Mouse (Mus musculus) lung, postnatal 0 days (tissue): ENCODE measurements around the gene Tagap1. TPM values are rescaled to one million over a fixed set of nuclear protein-coding genes. Genes with fewer than 3 reads are reported as not detected.
"Not testable (repeated sequence)": the region's sequence is repeated elsewhere in the genome, so short reads cannot be mapped to it uniquely, and the experiment has no call there.

Experiments
- ATAC-seq: fragments of 200-750 bp; cut with Nextera tagmentation; 2 replicates; pipeline ENCODE4 v1.8.0; 2017; ENCODE audit warnings: moderate library complexity
- DNase-seq: peaks from one replicate; pipeline ENCODE4 v3.0.0-alpha.2; 2016; ENCODE audit warnings: low spot score
- H3K27ac ChIP-seq: fragments of 300-500 bp; sonication (generic); 2 replicates; pipeline ENCODE4 v1.5.1; 2014; ENCODE audit warnings: antibody characterized with exemption, mild to moderate bottlenecking, low read length, mixed read lengths
- H3K27me3 ChIP-seq: fragments of 300-500 bp; sonication (generic); replicated peaks from 2 replicates; pipeline ENCODE4 v1.6.1; 2014; ENCODE audit warnings: low read length, mixed read lengths; ENCODE audit not compliant: insufficient read depth
- H3K36me3 ChIP-seq: fragments of 300-500 bp; sonication (generic); 2 replicates; pipeline ENCODE4 v1.6.1; 2014; ENCODE audit warnings: low read length, mixed read lengths; ENCODE audit not compliant: insufficient read depth
- H3K4me1 ChIP-seq: fragments of 300-500 bp; sonication (generic); 2 replicates; pipeline ENCODE4 v1.6.1; 2014; ENCODE audit warnings: antibody characterized with exemption, low read depth, low read length, mixed read lengths; ENCODE audit not compliant: insufficient read depth
- H3K4me2 ChIP-seq: fragments of 300-500 bp; sonication (generic); replicated peaks from 2 replicates; pipeline ENCODE4 v1.6.1; 2014; ENCODE audit warnings: low read depth, mild to moderate bottlenecking, low read length, moderate library complexity, mixed read lengths
- H3K4me3 ChIP-seq: fragments of 300-500 bp; sonication (generic); 2 replicates; pipeline ENCODE4 v1.5.1; 2014; ENCODE audit warnings: low read depth, low read length
- H3K9ac ChIP-seq: fragments of 300-500 bp; sonication (generic); replicated peaks from 2 replicates; pipeline ENCODE4 v1.6.1; 2014; ENCODE audit warnings: low read depth, mild to moderate bottlenecking
- H3K9me3 ChIP-seq: fragments of 300-500 bp; sonication (generic); 2 replicates; pipeline ENCODE4 v1.6.1; 2016; ENCODE audit warnings: low read length, mixed read lengths
- CTCF ChIP-seq: IDR thresholded peaks from 2 replicates; pipeline ENCODE4 v1.5.1; 2016; ENCODE audit warnings: antibody characterized with exemption, mild to moderate bottlenecking
- WGBS: fragments of 180-500 bp; shearing (Covaris S2); extraction: QIAGEN DNeasy Blood & Tissue Kit; methylation state at CpG from one replicate; pipeline ENCODE4 v1.1.7; 2014; 5-methylcytosine and 5-hydroxymethylcytosine counted together
- polyA plus RNA-seq: library from polyadenylated mRNA; unstranded; fragments of >200 nt; fragmentation: Nextera tagmentation; extraction: Ambion mirVana; gene quantifications from 2 replicates; pipeline ENCODE4 v1.2.1, GENCODE M21; 2015

Tagap1 gene
- polyA plus RNA-seq, 1 experiment from 2014 or later: 22.1 TPM

- H3K4me3 ChIP-seq, DNase-seq, H3K4me1 ChIP-seq, H3K9ac ChIP-seq, H3K27ac ChIP-seq, H3K4me2 ChIP-seq, H3K27me3 ChIP-seq, H3K36me3 ChIP-seq, H3K9me3 ChIP-seq: not testable (repeated sequence)
- ATAC-seq: 0 out of 2 replicates have a peak, but pooled peaks have one; percentile 18
- no CpG with 5 or more reads among the region's 1 CpGs for WGBS
These were observed 6.7 kb upstream of the Tagap1 start for GRCm38 (mm10) chr17:6967673-6968072.

GRCm38 (mm10) chr17:6965364-6965763, 4.4 kb upstream of the Tagap1 start:
- TF ChIP-seq CTCF: peak; percentile 63
- WGBS: 16% methylated on average over 6 of the region's 6 CpGs
- not testable (repeated sequence) for H3K9ac ChIP-seq, ATAC-seq, H3K4me2 ChIP-seq, H3K9me3 ChIP-seq, H3K4me1 ChIP-seq, H3K4me3 ChIP-seq, H3K27ac ChIP-seq, H3K27me3 ChIP-seq, H3K36me3 ChIP-seq
- DNase-seq: peak; percentile 11

GRCm38 (mm10) chr17:6962936-6963335, 2.0 kb upstream of the Tagap1 start:
- H3K9ac ChIP-seq, H3K9me3 ChIP-seq, H3K4me2 ChIP-seq, H3K27me3 ChIP-seq, H3K27ac ChIP-seq, ATAC-seq, H3K36me3 ChIP-seq, H3K4me1 ChIP-seq, H3K4me3 ChIP-seq: not testable (repeated sequence)
- 20% methylated on average over 4 of the region's 4 CpGs for WGBS
- peak; percentile 18 for DNase-seq

- H3K4me1 ChIP-seq, H3K4me2 ChIP-seq, H3K27ac ChIP-seq, ATAC-seq, H3K36me3 ChIP-seq, H3K9me3 ChIP-seq, H3K4me3 ChIP-seq, H3K27me3 ChIP-seq, H3K9ac ChIP-seq: not testable (repeated sequence)
- 52% methylated on average over 3 of the region's 6 CpGs for WGBS
- DNase-seq: peak; percentile 4
These were observed 1.4 kb upstream of the Tagap1 start for GRCm38 (mm10) chr17:6962339-6962738.

- ATAC-seq: peak; percentile 97
- not testable (repeated sequence) for H3K9ac ChIP-seq, H3K27me3 ChIP-seq, H3K4me1 ChIP-seq, H3K27ac ChIP-seq, H3K9me3 ChIP-seq, H3K36me3 ChIP-seq
- DNase-seq: peak; percentile 23
- 2% methylated on average over 13 of the region's 48 CpGs for WGBS
- peak overlapping the region; percentile 43; the same call in 1 of the 2 replicates for H3K4me3 ChIP-seq
- H3K4me2 ChIP-seq: peak overlapping the region; percentile 34; the same call in 1 of the 2 replicates
These were observed 435 bp upstream of the Tagap1 start for GRCm38 (mm10) chr17:6961181-6962000.

DNA sequence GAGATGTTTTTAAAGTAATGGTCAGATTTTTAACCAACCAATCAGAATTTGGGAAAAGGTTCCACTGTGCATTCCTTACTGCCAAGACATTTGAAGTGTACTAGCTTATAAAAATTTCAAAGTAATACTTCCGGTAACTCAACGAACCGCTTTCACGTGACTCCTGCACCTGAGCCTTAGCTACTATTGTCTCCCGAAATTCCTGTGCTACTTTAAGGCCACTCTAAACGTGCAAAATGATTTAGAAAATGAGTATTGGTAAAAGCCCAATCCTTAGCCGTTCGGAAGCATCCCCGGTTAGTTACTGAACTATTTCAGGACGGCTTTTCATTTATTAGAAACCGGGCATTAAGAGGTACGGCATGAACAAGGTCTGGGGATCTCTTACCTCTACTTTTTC, 607 bp downstream of the Tagap1 start:
- not testable (repeated sequence) for H3K9ac ChIP-seq, ATAC-seq, H3K9me3 ChIP-seq, H3K27me3 ChIP-seq, DNase-seq, H3K27ac ChIP-seq, H3K36me3 ChIP-seq, H3K4me1 ChIP-seq
- peak overlapping the region; percentile 43; the same call in 1 of the 2 replicates for H3K4me3 ChIP-seq
- WGBS: under 1% methylated on average over 12 of the region's 12 CpGs
- peak overlapping the region; percentile 42 for H3K4me2 ChIP-seq

GRCm38 (mm10) chr17:6959543-6960259, 1.3 kb downstream of the Tagap1 start:
- not testable (repeated sequence) for H3K4me2 ChIP-seq, H3K27me3 ChIP-seq, DNase-seq, ATAC-seq, H3K27ac ChIP-seq, H3K36me3 ChIP-seq, H3K9ac ChIP-seq, H3K4me3 ChIP-seq, H3K4me1 ChIP-seq, H3K9me3 ChIP-seq
- 60% methylated on average over 3 of the region's 6 CpGs for WGBS

- not testable (repeated sequence) for H3K4me3 ChIP-seq, H3K4me2 ChIP-seq, H3K36me3 ChIP-seq, ATAC-seq, H3K9ac ChIP-seq, H3K9me3 ChIP-seq, H3K27me3 ChIP-seq, H3K4me1 ChIP-seq, H3K27ac ChIP-seq, DNase-seq
- WGBS: 72% methylated on average over 5 of the region's 8 CpGs
These were observed 2.1 kb downstream of the Tagap1 start for GRCm38 (mm10) chr17:6958881-6959280.

- not testable (repeated sequence) for DNase-seq, H3K4me1 ChIP-seq, H3K36me3 ChIP-seq, H3K9ac ChIP-seq, H3K9me3 ChIP-seq, H3K27me3 ChIP-seq
- peak overlapping the region; percentile 47; the same call in 1 of the 2 replicates for H3K27ac ChIP-seq
- 8% methylated on average over 9 of the region's 9 CpGs for WGBS
- peak overlapping the region; percentile 54 for H3K4me3 ChIP-seq
- peak overlapping the region; percentile 70 for H3K4me2 ChIP-seq
- peak; percentile 15; the same call in 1 of the 2 replicates for ATAC-seq
These were observed 12.2 kb downstream of the Tagap1 start for GRCm38 (mm10) chr17:6948769-6949228.
